Mouse (Mus musculus): ENCODE data around the gene Gramd1b. TPM values are rescaled to one million over a fixed set of nuclear protein-coding genes. Genes with fewer than 3 reads are reported as not detected.

Gramd1b gene
- total RNA-seq, 2 experiments from 2014 or later: 108 to 117 TPM

Other genes with a start within 250 kb of the Gramd1b start
- not detected for gene Gm21915, start 139.2 kb upstream of the Gramd1b start, total RNA-seq (2021)
- 100 to 1,000 TPM; 116 to 135 TPM for gene Clmp, start 154.6 kb upstream of the Gramd1b start, total RNA-seq (2021)

Measured in left cerebral cortex, postnatal 4 days (tissue).